Mouse (Mus musculus) thymus, adult 18-20 months (tissue): Measurements from ENCODE around the gene Gigyf2.

Experiments used
- DNase-seq, 2 experiments: peaks; one replicate each; pipeline ENCODE4 v3.0.0; 2022; ENCODE audit warnings: mixed read lengths in 2 of 2

The Gigyf2 gene

DNA sequence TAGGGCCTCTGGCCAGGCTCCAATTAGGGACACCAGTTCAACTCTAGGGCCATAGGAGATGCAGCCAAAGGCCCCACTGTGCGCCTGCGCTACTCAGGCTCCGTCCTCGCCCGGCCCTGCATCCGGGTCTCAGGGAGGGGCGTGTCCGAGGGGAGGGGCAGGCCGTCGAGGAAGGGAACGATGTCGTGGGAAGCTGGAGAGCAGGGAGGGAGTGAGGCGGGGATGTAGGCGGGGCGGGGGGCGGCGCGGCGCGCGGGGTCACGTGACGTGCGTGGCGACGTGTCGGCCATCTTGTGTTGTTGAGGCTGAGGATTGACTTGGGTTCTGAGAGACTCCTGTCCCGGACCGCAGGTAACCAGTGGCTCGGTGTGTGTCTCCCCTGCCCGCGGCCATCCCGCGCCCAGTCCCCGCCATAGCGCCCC, at the start of gene Gigyf2:
TSS of gene Gigyf2 (plus strand) at position 257 of the 422 bp plus-strand sequence.
- DNase-seq = peak; percentile 91 to 94

DNA sequence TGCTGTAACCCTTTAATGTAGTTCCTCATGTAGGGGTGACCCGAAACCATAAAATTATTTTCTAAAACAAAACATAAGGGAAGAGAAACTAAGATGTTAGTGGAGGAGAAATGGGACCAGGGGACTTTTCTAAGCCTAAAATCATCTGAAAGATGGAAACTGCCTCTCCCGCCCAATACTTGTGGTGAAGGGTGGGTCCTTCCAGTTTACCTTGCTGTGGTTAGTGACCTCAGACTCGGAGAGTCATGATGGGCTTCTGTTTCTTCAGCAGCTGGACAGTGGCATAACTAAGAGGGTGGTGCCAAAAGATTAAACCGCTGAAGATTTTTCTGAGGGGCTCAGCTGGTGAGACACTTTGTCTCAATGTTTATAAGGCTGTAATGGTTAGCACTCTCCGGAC, 46.5 kb upstream of the Gigyf2 start:
- DNase-seq = no peak

DNA sequence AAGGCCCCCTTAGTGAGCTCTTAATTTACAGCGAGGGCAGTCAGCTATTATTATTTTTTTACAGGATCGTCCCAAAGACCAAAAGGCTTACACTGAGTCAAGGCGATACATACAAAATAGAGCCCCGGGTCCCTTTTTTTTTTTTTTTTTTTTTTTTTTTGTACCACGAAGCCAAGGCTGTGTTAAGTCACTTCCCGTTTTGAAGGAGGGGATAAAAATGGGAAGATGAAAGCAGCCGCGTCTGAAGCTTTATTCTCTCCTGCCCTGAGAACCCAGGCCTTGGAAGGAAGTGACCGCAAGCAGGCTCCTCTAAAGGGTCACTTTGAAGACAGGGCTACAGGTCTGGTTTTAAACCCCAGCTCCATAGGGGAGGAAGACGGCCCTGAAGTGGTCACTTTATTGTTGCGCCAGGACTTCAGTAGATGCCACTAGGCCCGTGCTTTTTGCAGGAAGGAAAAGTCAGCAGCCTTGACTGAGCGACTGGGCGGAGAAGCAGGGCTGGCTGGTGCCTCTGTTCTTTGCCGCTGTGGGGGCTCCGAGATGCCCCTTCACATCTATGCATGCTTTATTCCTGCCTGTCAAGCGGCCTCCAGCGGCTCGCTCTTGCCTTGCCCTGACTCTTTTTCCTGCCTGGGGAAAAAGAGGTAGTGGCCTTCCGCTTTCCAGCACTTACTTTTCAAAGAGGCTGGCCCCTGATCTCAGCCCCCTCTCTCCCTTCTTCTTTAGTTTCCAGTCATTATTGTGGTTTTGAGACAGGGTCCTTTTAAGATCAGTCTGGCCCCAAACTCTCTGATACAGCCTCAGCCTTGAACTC, 45.0 kb upstream of the Gigyf2 start:
- no peak for DNase-seq

DNA sequence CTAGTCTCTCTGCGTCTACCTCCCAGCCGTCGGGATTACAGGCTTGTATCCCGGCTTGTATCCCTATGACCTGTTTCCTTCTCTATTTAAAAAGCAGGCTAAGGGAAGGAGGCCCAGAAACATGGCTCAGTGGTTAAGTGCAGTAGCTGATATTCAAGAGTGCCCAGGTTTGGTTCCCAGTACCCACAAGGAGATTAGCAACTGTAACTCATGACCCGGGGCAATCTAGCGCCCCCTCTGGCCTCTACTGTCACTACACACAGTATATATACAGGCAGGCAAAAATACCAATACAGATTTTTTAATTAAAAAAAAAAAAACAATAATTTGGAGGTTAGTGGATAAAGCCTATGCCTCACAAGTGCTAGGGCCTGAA, 44.4 kb upstream of the Gigyf2 start:
- no peak for DNase-seq

DNA sequence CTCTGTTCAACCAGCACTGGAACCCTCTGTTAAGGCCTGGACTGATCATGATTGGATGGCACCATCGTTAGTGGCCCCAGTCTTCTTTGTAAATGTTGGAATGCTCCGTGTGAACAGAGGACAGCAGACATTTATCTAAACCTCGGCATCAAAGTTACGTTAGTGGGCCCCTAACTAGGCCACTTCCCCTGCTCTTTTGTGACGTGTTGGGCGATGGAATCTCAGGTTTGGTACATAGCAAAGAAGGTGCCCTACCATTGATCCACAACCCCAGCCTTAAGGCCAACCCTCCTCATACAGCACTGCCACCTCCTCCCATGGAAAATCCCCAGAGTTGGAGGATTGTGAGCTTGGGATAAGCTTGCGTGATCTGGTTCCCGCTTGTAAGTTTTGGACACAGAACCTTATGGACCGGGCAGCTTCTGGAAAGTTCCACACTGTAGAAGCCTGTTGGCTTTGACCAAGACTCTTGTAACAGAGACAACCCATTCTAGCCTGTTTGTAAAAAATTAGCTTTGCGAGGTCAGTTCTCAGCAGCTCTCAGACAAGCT, 43.3 kb upstream of the Gigyf2 start:
- no peak for DNase-seq

DNA sequence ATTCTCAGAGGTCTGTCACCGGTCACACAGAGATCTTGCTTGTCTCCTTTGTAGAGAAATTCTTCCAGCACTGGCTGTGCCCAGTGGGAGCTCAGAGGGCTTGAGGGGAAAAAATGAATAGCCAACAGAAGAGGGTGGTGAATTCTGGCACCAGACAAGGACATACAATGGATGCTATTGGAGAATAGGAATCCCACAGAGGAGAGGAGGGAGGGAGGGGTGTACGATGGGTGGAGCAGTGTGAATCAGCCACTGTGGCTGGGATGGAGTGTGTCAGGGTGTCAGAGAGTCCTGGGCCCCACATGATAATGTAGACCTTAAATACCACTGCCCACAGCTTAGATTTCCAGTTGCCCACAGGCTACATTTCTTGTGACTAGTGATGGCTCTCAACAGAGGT, 39.7 kb upstream of the Gigyf2 start:
- DNase-seq = no peak

DNA sequence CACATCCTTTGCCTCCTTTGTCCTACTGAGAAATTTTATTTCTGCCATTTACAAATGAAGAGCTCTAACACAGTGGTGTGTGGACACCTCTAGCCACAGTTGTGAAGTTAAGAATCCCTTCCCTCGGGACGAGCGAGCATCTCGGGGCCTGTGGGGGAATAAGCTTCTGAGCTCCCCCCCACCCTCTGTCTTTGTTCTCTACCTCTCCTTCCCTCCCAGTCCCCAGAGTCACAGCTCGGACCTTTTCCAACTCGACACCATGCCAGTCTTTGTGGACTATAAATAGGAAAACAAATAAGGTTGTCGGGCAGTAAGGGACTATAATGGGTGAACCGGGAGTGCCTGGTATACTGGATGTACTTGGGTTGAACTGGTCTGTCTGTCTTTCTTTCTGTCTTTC, 35.4 kb upstream of the Gigyf2 start:
- no peak for DNase-seq

DNA sequence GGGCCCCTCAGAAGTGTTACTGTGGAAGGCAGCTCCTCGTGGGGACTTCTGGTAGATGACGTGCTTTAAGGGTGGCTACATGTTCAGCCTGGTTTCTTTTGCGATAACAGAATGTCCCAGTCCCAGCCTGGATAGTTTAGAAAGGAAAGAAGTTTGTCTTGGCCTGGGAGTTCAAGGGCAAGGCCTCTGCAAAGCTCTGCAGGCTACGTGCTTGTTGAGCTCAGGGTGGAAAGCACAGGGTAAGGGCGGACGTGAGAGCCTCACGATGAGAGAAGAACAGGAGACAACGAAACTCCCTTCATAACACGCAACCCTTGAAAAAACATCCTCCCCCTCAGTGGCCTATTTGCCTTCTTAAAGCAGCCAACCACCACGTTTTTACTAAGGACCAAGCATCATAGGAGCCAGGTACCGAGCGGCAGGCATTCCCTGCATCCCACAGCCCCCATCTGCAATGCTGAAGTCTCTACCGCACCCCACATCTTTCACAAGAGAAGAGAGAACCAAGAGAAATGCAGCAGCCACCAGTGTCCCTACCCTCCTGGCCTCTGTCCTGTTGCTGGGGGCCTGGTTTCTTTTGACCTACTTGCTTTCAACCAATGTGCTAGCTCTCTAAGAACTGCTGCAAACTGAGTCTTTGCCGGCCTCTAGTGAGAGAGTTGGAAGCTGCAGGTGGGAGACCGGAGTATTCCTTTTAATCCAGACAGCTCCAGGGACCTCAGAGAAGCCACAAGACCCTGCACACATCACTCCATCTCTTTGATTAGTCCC, 34.2 kb upstream of the Gigyf2 start:
- no peak for DNase-seq

DNA sequence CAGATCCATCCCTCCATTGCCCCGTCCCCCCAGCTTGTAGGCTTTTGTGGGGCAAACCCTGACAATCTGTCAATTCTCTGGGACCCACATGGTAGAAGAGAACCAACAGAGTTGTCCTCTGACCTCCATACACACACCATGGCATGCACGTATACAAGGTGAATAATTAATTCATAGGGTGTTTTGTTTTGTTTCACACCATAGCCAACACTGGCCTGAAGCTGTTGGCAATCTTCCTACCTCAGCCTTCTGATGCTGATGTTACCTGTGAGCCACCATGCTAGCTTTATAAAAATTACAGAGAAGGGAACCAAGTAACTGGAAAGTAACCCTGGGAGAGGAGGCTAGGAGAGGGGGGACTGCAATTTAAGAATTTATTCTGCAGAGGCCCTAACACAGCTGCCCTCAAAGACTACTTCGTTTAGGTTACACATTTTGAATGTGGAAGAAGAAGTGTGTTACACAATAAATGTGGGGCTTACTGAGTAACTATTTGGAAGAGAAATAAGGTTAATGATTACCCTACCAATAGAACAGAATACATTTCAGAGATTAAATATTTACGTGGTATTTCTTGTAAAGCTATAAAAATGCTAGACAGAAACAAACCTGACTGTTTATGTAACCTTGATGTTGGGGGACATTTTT, 32.6 kb upstream of the Gigyf2 start:
- no peak for DNase-seq

DNA sequence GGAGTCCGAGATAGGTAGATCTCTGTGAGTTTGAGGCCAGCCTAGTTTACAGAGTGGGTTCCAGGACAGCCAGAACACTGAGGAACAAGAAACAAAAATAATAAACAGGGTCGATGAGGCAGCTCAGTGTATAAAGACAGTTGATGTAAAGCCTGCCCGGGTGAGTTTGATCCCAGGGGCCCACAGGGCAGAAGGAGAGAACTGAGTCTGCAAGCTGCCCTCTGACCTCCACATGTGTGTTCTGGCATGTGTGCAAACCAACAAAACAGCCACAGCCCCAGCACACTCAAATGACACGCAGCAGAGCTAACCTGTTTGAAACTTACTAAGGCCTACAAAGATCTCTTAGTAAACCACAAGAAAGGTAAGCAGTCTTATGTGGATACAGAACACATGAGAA, 31.8 kb upstream of the Gigyf2 start:
- no peak for DNase-seq

DNA sequence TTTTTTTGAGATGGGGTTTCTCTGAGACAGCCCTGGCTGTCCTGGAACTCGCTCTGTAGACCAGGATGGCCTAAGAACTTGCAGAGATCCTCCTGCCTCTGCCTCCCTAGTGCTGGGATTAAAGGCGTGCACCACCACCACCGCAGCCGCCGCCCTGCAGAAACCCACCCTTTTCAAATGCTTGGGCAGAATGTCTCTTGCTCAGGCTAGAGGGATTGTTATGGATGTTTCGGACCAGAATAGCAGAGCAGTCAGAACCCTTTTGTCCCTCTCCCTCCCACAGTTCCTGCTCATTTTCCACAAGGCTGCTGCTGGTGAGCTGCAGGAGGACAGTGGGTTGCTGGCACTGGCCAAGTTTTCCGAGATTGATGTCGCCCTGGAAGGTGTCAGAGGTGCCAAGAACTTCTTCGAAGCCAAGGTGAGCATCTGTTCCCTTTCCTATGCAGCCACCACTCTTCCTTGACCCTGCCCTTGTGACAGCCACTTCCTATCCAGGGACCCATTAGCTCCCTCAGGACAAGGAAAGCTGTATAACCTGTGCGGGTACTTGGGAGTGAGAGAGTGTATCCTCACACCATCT, 29.4 kb upstream of the Gigyf2 start:
- no peak for DNase-seq

DNA sequence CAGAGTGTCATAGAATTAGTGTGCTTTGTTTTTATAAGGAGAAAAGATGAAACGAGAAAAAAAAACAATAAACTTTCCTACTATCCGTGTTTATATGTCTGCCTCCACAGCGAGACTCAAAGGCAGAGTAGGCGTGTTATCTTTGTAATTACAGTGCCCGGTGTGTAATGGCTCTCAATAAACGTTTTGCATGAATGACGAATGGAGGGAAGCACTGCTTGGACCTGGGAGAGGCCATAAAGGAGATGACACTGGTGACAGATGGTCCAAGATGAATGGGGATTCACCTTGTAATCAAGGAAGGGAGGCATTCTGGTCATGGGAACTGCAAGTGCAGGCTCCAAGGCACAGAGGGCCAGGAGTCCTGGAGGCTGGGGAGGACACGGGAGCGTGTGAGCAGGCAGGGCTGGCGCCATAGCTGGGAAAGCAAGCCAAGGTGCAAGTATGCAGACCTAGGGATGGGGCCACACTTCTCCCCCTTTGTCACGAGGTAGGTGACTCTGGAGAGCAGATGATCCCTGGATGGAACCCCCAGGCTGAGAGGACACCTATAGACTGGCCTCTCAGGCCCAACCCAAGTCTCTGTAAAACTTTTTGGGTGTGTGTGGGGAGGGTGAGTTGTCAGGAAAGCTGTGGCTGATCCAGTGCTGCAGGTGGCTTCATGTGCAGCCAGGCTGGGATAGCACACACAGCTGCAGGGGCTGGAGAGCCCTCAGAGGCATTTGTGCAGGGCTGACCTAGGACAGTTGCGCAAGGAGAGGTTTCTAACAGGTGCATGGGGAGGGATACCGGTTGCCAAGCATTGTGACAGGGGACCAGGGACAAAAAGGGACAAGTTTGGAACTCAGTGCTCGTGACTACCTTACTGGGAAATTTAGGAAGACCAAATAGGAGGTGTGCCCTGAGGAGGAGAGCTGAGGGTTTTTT, 26.2 kb upstream of the Gigyf2 start:
- DNase-seq = no peak

DNA sequence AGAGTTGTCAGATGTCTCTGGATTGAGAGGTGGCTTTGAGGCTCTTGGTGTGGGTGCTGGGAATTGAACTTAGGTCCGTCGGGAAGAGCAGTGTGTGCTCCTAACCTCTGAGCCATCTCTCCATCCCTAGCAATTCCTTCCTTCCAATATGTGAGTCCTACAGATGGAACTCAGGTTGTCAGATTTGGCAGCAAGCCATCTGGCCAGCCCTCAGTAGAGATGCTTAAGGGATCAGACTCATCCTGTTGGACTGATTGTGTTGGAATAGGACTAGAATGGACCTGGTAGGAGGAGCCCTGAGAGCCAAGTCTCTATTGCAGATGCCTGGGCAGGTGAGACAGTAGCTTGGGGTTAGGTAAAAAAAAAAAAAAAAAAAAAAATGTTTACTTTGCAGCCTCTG, 24.8 kb upstream of the Gigyf2 start:
- no peak for DNase-seq

DNA sequence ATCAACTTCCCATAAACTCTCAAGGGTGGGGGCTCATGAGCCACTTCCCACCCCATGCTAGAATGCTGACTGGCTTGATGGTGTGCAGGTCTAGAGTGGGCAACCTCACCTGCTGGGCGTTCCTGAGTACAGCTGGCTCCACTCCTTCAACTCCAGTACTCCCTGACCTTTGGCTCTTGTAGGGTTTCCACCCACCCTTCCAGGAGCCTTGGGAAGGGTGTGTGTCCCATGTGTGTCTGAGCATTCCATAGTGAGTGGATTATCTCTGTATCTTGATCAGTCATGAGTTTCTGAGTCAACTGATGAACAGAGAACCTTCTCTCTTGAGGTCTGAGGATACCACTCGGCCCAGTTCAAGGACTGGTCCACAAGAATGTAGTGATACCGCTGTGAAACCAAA, 17.8 kb upstream of the Gigyf2 start:
- no peak for DNase-seq

DNA sequence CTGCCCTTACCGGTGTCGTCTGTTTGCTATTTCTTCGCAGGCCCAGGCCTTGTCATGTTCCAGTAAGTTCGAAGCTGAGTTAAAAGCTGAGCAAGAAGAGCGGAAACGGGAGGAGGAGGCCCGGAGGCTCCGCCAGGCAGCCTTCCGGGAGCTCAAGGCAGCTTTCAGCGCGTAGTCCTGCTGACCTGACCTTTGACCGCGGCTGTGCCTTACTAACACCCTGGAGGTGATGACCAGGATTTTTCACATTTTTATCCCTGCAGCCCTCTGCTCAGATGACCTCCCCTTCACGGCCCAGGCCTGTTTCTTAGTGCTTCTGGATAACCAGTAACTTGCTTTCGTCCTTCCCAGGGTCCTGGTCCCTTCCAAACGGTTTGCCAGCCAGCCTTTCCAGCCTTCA, 17.2 kb upstream of the Gigyf2 start:
- DNase-seq = no peak

DNA sequence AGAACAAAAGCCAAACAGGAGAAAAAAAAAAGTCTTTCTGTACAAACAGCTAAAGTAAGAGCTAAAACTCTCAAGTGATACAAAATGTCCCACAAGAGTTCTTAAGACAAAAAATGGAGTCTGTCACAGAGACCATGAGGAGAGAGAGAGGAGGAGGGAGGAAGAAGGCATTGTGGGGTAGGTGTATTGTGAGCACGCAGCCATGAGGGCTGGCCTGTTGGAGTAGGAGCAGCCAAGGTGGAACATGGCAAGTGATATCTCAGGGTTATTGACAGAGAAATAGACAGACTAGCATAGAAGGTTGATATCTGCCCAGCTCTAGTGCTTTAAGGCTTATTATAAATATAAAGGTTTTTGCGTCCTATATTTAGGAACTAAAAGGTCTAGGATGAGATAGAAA, 14.1 kb upstream of the Gigyf2 start:
- DNase-seq = no peak

DNA sequence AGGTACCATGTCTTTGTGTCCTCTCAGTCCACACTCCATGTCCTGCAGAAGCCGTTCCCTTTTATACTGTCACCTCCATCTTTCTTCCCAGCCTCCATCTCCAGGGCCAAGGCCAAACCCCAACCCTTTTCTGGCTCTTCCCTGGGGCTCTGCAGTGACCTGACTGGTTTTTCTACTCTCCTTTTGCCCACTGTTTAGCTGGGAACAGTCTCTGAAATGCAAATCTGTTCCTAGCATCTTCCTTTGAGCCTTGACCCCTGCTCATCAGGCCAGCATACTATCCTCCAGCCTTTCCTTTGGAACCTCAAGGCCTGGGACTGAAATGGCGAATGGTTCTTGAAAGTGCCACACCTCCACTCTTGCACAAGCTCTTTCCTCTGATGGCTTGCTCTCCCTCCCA, 13.7 kb upstream of the Gigyf2 start:
- no peak for DNase-seq

DNA sequence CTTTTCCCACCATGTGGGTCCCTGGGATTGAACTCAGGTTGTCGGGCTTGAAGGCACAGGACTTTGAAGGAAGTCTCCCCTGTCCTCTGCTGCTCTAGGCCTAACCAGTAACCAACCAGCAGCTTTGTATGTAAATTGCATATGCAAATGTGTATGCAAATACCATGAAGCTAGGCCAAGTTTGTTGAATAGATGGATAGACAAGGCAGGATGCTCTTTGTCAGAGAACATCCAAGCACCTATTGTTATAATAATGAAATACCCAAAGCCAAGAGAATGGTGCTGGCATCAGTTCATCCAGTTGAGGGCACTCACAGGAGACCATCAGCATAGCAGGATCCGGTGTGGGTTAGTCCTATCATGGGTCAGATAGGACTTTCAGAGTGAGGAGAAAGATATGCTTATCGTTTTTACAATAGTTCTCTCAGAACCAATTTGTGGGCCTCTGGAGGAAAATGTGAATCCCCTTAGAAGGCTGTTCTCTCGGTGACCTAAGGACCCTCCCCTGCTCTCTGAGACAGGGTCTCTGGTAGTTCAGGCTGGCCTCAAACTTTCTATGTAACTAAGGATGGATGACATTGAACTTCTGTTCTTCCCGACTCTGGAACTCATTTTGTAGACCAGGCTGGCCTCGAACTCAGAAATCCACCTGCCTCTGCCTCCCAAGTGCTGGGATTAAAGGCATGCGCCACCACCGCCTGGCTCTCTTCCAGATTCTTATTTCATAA, 12.8 kb upstream of the Gigyf2 start:
- no peak for DNase-seq

DNA sequence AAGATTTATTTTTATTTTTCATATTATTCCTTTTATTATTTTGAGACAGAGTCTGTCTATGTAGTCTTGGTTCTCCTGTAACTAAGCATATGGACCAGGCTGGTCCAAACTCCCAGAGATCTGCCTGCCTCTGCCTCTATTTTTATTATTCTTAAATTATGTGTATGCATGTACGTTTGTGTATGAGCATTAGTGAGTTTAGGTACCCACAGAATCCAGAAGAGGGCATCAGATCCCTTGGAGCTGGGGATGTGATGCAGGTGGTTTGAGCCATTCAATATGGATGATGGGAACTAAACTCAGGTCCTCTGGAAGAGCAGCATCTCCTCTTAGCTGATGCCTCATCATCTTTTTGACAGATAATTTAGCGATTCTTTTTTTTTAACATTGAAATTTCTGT, 11.4 kb upstream of the Gigyf2 start:
- DNase-seq = no peak

DNA sequence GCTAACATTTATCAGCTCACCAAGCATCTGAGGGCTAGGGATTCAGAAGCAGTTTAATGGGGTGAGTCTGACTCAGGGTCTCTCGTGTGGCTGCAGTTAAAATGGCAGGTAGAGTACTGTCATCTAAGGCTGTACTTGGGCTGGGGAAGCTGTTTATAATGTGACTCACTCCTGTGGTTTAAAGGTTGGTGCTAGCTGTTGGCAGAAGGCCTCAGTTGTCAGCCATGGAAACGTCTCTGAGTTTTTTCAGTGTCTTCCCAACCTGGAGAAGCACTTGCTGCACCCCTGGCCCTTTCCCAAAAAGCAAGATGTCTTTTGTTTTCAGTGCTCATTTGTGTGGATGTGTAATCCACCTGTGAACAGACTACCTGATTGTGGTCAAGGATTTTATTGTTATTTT, 10.9 kb upstream of the Gigyf2 start:
- DNase-seq = no peak

DNA sequence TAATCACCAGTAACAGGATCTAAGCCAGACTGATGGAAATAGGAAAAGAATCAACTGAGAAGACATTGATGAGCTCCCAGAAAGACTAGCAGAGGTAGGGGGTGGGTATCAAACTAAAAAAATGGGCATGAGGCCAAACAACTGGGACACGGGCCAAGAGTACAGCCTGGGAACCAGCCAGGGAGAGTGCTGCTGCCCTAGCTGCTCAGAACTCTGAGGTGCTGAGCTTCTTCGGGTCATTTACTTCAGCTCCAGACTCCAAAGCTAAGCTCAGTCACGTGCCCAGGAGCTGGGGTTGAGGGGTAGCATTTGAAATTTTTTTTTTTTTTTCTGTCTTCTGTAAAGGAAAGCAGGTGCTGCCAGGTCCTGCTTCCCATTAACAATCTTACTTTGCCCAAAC, 10.1 kb upstream of the Gigyf2 start:
- no peak for DNase-seq
